Comparison of ENCODE assay signal across 10 mouse cellular contexts in genomic region chr3:102023829-102024228, GRCm38 (mm10). TPM values are rescaled to one million over a fixed set of nuclear protein-coding genes. Genes with fewer than 3 reads are reported as not detected.
A peak's percentile ranks its signal among the peaks of the same experiment; 100 is the strongest.
DNase-seq lines count a peak whose midpoint lies in the region; ATAC-seq lines count a peak whose summit lies in the region.
"Had no signal": no experiment of that assay in that cellular context is flagged by ENCODE, and none has a peak within 500 bp of the region (broad histone marks: within the 10 kb centered on the region; RNA-seq: fewer than 3 reads in every experiment).

No protein-coding gene starts in this region.

- 17% methylated on average over 5 of the region's 5 CpGs for WGBS in heart, embryonic 14.5 days
- WGBS in hindbrain, embryonic 16.5 days, result 5% methylated on average over 5 of the region's 5 CpGs
- 4% methylated on average over 5 of the region's 5 CpGs for WGBS in midbrain, embryonic 14.5 days

- H3K9me3 ChIP-seq in heart, embryonic 14.5 days (ENCODE audit: control insufficient read depth, low read length), result no peaks in the 10 kb centered on the region
- no peaks in the 10 kb centered on the region for H3K9me3 ChIP-seq in hindbrain, embryonic 16.5 days (ENCODE audit: control insufficient read depth, low read length)
- no peaks in the 10 kb centered on the region for H3K9me3 ChIP-seq in midbrain, embryonic 14.5 days (ENCODE audit: control insufficient read depth, low read length)

- ATAC-seq in heart, embryonic 14.5 days (ENCODE audit: insufficient number of reproducible peaks, insufficient read depth, low FRiP score, low read depth), result no peak
- ATAC-seq in hindbrain, embryonic 16.5 days, result peak; percentile 3; the same call in 1 of the 2 replicates
- peak; percentile 22; the same call in 1 of the 2 replicates for ATAC-seq in midbrain, embryonic 14.5 days (ENCODE audit: low FRiP score, low TSS enrichment)
- no peak for ATAC-seq in inflammation-experienced regulatory T-cells, adult 6 months

- H3K27ac ChIP-seq in heart, embryonic 14.5 days (replicated peaks in 1 of 2; ENCODE audit: control insufficient read depth in 1 of 2, insufficient read depth in 1 of 2, low read depth in 2 of 2, low read length in 2 of 2), result no peak overlapping the region
- no peak overlapping the region; the same call in 1 of the 2 replicates for H3K27ac ChIP-seq in hindbrain, embryonic 16.5 days (ENCODE audit: low read depth, low read length)
- H3K27ac ChIP-seq in midbrain, embryonic 14.5 days (replicated peaks; ENCODE audit: low read depth, low read length), result peak overlapping the region; percentile 64; the same call in 1 of the 2 replicates

- peak overlapping the region; percentile 74 for H3K4me2 ChIP-seq in heart, embryonic 14.5 days (ENCODE audit: low read length)
- peak overlapping the region; percentile 61 for H3K4me2 ChIP-seq in hindbrain, embryonic 16.5 days (ENCODE audit: low read length)
- H3K4me2 ChIP-seq in midbrain, embryonic 14.5 days (ENCODE audit: low read length), result peak overlapping the region; percentile 57

- peaks cover 5 to 10% of the 10 kb centered on the region in 2 experiments; a peak in 1 of 4 replicates for H3K4me1 ChIP-seq in heart, embryonic 14.5 days (ENCODE audit: control insufficient read depth in 2 of 2, insufficient read depth in 2 of 2, low read length in 2 of 2)
- H3K4me1 ChIP-seq in hindbrain, embryonic 16.5 days (ENCODE audit: control insufficient read depth, insufficient read depth, low read depth, low read length), result peaks cover 2% of the 10 kb centered on the region; the same call in 1 of the 2 replicates
- H3K4me1 ChIP-seq in midbrain, embryonic 14.5 days (ENCODE audit: control insufficient read depth, insufficient read depth, low read length), result peaks cover 39% of the 10 kb centered on the region

- H3K4me3 ChIP-seq in heart, embryonic 14.5 days (ENCODE audit: control insufficient read depth in 1 of 2, insufficient read depth in 1 of 2, low read depth in 1 of 2, low read length in 2 of 2), result peak overlapping the region; percentile 42 to 43
- H3K4me3 ChIP-seq in hindbrain, embryonic 16.5 days (ENCODE audit: low read length), result no peak overlapping the region; the same call in 1 of the 2 replicates
- no peak overlapping the region for H3K4me3 ChIP-seq in midbrain, embryonic 14.5 days (replicated peaks; ENCODE audit: low read depth, low read length)

- intact Hi-C loops in heart, postnatal 25 days (cut with DNase I), result no loop called here

- no peaks in the 10 kb centered on the region for H3K36me3 ChIP-seq in heart, embryonic 14.5 days (ENCODE audit: control insufficient read depth, insufficient read depth, low read length)
- H3K36me3 ChIP-seq in hindbrain, embryonic 16.5 days (ENCODE audit: control insufficient read depth, insufficient read depth, low read length), result no peaks in the 10 kb centered on the region
- H3K36me3 ChIP-seq in midbrain, embryonic 14.5 days (ENCODE audit: control insufficient read depth, insufficient read depth, low read length), result no peaks in the 10 kb centered on the region

- H3K9ac ChIP-seq in heart, embryonic 14.5 days (ENCODE audit: low read length), result peak overlapping the region; percentile 65
- peak overlapping the region; percentile 5; the same call in 1 of the 2 replicates for H3K9ac ChIP-seq in hindbrain, embryonic 16.5 days (ENCODE audit: low read depth, low read length)
- no peak overlapping the region for H3K9ac ChIP-seq in midbrain, embryonic 14.5 days (replicated peaks; ENCODE audit: low read length)

- 0 out of 2 replicates have a peak, but pooled peaks cover 11% of the 10 kb centered on the region for H3K27me3 ChIP-seq in heart, embryonic 14.5 days (ENCODE audit: control insufficient read depth, insufficient read depth, low read length)
- no peaks in the 10 kb centered on the region for H3K27me3 ChIP-seq in hindbrain, embryonic 16.5 days (replicated peaks; ENCODE audit: control insufficient read depth, insufficient read depth, low read length)
- no peaks in the 10 kb centered on the region for H3K27me3 ChIP-seq in midbrain, embryonic 14.5 days (ENCODE audit: control insufficient read depth, insufficient read depth, low read length)

- DNase-seq in heart, postnatal 25 days (ENCODE audit: low spot score), result no peak
- DNase-seq in embryo, embryonic 10.5 days (ENCODE audit: low spot score), result peak; percentile 56
- DNase-seq in midbrain, embryonic 14.5 days, result peak; percentile 26
- DNase-seq in adrenal gland, postnatal 10 days, result no peak
- DNase-seq in gastrocnemius, adult 18-20 months (ENCODE audit: low spot score), result no peak
- DNase-seq: heart, postnatal 4 days had no signal

RNA-seq across cellular contexts. Expression of gene Nhlh2, which starts 14.0 kb away (rescaled TPM):
- not detected in 2 replicates for polyA plus RNA-seq in heart, embryonic 14.5 days (2014; fragmentation: Nextera tagmentation; extraction: Ambion mirVana)
- total RNA-seq in heart, postnatal 25 days (2021), result not detected
- polyA plus RNA-seq in hindbrain, embryonic 16.5 days (2015; fragmentation: Nextera tagmentation; extraction: Ambion mirVana), result 25.6 and 32.3 TPM in 2 replicates
- polyA plus RNA-seq in midbrain, embryonic 14.5 days (2014; fragmentation: Nextera tagmentation; extraction: Ambion mirVana), result 45.0 and 46.2 TPM in 2 replicates
- not detected for polyA plus RNA-seq in inflammation-experienced regulatory T-cells, adult 6 months (2017; shearing (Covaris generic))
- total RNA-seq in adrenal gland, postnatal 10 days (2021), result under 1 TPM in 1 of 2 experiments, not detected in 1; 0.09 TPM
- not detected for total RNA-seq in gastrocnemius, adult 18-20 months (2021)
- total RNA-seq: heart, postnatal 4 days; monocyte, adult 5-6 weeks had no signal

Comparison
In these comparisons a context has a peak if more than half of its experiments do, and no peak if none do; other contexts are left out.
1. ATAC-seq: peak in hindbrain, embryonic 16.5 days (single experiment) and midbrain, embryonic 14.5 days (single experiment); none in heart, embryonic 14.5 days (single experiment) and inflammation-experienced regulatory T-cells, adult 6 months (single experiment).
2. H3K4me3 ChIP-seq: peak in heart, embryonic 14.5 days (2 of 2); none in hindbrain, embryonic 16.5 days (single experiment) and midbrain, embryonic 14.5 days (single experiment).
3. DNase-seq: peak in embryo, embryonic 10.5 days (single experiment) and midbrain, embryonic 14.5 days (single experiment); none in heart, postnatal 25 days (single experiment), adrenal gland, postnatal 10 days (single experiment) and gastrocnemius, adult 18-20 months (single experiment).
4. RNA of gene Nhlh2, which starts 14.0 kb away (polyA plus RNA-seq): 45.0 to 46.2 TPM in midbrain, embryonic 14.5 days and 25.6 to 32.3 TPM in hindbrain, embryonic 16.5 days; not detected in heart, embryonic 14.5 days and not detected in inflammation-experienced regulatory T-cells, adult 6 months; every median in the first group is over 10 times any median in the second.
5. Peak in every context shown above with its lines, with median percentiles within 50 percentile points of each other: H3K4me2 ChIP-seq.